Mouse (Mus musculus): Measurements from ENCODE around the gene Gabrp. TPM values are rescaled to one million over a fixed set of nuclear protein-coding genes. Genes with fewer than 3 reads are reported as not detected.

Gene Gabrp
- not detected in 2 replicates for total RNA-seq (2014; fragmentation: Nextera tagmentation)
- total RNA-seq (2017), result not detected in 2 replicates

GRCm38 (mm10) chr11:33578859-33579258 lies at the start of gene Gabrp:
Gabrp (minus strand) TSS chr11:33578959.
- no peak for ATAC-seq (replicated peaks; ENCODE audit: poor library complexity, severe bottlenecking)

GRCm38 (mm10) chr11:33627136-33627742 lies 48.5 kb upstream of the Gabrp start:
- no peak for ATAC-seq (replicated peaks; ENCODE audit: poor library complexity, severe bottlenecking)

GRCm38 (mm10) chr11:33614218-33614617 lies 35.5 kb upstream of the Gabrp start:
- ATAC-seq (replicated peaks; ENCODE audit: poor library complexity, severe bottlenecking), result peak; percentile 93

GRCm38 (mm10) chr11:33607784-33608183 lies 29.0 kb upstream of the Gabrp start:
- no peak for ATAC-seq (replicated peaks; ENCODE audit: poor library complexity, severe bottlenecking)

- ATAC-seq (replicated peaks; ENCODE audit: poor library complexity, severe bottlenecking), result no peak
Observed at GRCm38 (mm10) chr11:33603174-33603573, 24.4 kb upstream of the Gabrp start.

- ATAC-seq (replicated peaks; ENCODE audit: poor library complexity, severe bottlenecking), result no peak
Observed at GRCm38 (mm10) chr11:33598986-33599385, 20.2 kb upstream of the Gabrp start, which contains the start of gene D130052B06Rik. D130052B06Rik (plus strand) TSS chr11:33599302.

- no peak for ATAC-seq (replicated peaks; ENCODE audit: poor library complexity, severe bottlenecking)
Observed at GRCm38 (mm10) chr11:33596655-33597054, 17.9 kb upstream of the Gabrp start.

GRCm38 (mm10) chr11:33592826-33593225 lies 14.1 kb upstream of the Gabrp start:
- no peak for ATAC-seq (replicated peaks; ENCODE audit: poor library complexity, severe bottlenecking)

GRCm38 (mm10) chr11:33590771-33591170 lies 12.0 kb upstream of the Gabrp start:
- no peak for ATAC-seq (replicated peaks; ENCODE audit: poor library complexity, severe bottlenecking)

- no peak for ATAC-seq (replicated peaks; ENCODE audit: poor library complexity, severe bottlenecking)
Observed at GRCm38 (mm10) chr11:33586614-33587013, 7.9 kb upstream of the Gabrp start.

- no peak for ATAC-seq (replicated peaks; ENCODE audit: poor library complexity, severe bottlenecking)
Observed at GRCm38 (mm10) chr11:33579621-33580020, 862 bp upstream of the Gabrp start.

GRCm38 (mm10) chr11:33574944-33575343 lies 3.8 kb downstream of the Gabrp start:
- no peak for ATAC-seq (replicated peaks; ENCODE audit: poor library complexity, severe bottlenecking)

- no peak for ATAC-seq (replicated peaks; ENCODE audit: poor library complexity, severe bottlenecking)
Observed at GRCm38 (mm10) chr11:33570413-33570812, 8.3 kb downstream of the Gabrp start.

- ATAC-seq (replicated peaks; ENCODE audit: poor library complexity, severe bottlenecking), result no peak
Observed at GRCm38 (mm10) chr11:33563921-33564320, 14.8 kb downstream of the Gabrp start.

- no peak for ATAC-seq (replicated peaks; ENCODE audit: poor library complexity, severe bottlenecking)
Observed at GRCm38 (mm10) chr11:33554123-33554522, 24.6 kb downstream of the Gabrp start.

- no peak for ATAC-seq (replicated peaks; ENCODE audit: poor library complexity, severe bottlenecking)
Observed at GRCm38 (mm10) chr11:33550861-33551560, 27.7 kb downstream of the Gabrp start.

GRCm38 (mm10) chr11:33547386-33547785 lies 31.4 kb downstream of the Gabrp start:
- no peak for ATAC-seq (replicated peaks; ENCODE audit: poor library complexity, severe bottlenecking)

- no peak for ATAC-seq (replicated peaks; ENCODE audit: poor library complexity, severe bottlenecking)
Observed at GRCm38 (mm10) chr11:33544945-33545344, 33.8 kb downstream of the Gabrp start.

- ATAC-seq (replicated peaks; ENCODE audit: poor library complexity, severe bottlenecking), result no peak
Observed at GRCm38 (mm10) chr11:33544121-33544520, 34.6 kb downstream of the Gabrp start.

GRCm38 (mm10) chr11:33537390-33538125 lies 41.2 kb downstream of the Gabrp start:
- ATAC-seq (replicated peaks; ENCODE audit: poor library complexity, severe bottlenecking), result no peak

- no peak for ATAC-seq (replicated peaks; ENCODE audit: poor library complexity, severe bottlenecking)
Observed at GRCm38 (mm10) chr11:33536636-33537035, 42.1 kb downstream of the Gabrp start.
